Mouse (Mus musculus): ENCODE measurements around the gene Mtmr6. TPM values are rescaled to one million over a fixed set of nuclear protein-coding genes. Genes with fewer than 3 reads are reported as not detected.

Gene Mtmr6
- total and polyA plus RNA-seq, 2 experiments from 2014 or later = 21.8 to 29.0 TPM

GRCm38 (mm10) chr14:60273346-60273745, 8.3 kb downstream of the Mtmr6 start:
- H3K9ac ChIP-seq (replicated peaks; ENCODE audit: low read depth, low read length) = no peak overlapping the region
- TF ChIP-seq EP300 (IDR thresholded peaks at IDR 0.05; ENCODE audit: low read depth) (no peak), CTCF (IDR thresholded peaks at IDR 0.05; ENCODE audit: low read depth) (no peak)
- DNase-seq (ENCODE audit: low spot score) = no peak
- H3K27ac ChIP-seq (ENCODE audit: low read depth) = no peak overlapping the region
- 64% methylated on average over 6 of the region's 6 CpGs for WGBS
- no peaks in the 10 kb centered on the region for H3K9me3 ChIP-seq (replicated peaks; ENCODE audit: control insufficient read depth, low read length)
- no peaks in the 10 kb centered on the region for H3K36me3 ChIP-seq (replicated peaks; ENCODE audit: control insufficient read depth, insufficient read depth, low read length)
- ATAC-seq (ENCODE audit: insufficient read depth, low read depth) = no peak
- H3K4me2 ChIP-seq (ENCODE audit: low read depth, low read length) = no peak overlapping the region
- H3K27me3 ChIP-seq (ENCODE audit: control insufficient read depth, insufficient read depth, low read length) = no peaks in the 10 kb centered on the region
- H3K4me3 ChIP-seq (ENCODE audit: low read depth, low read length) = no peak overlapping the region
- H3K4me1 ChIP-seq (ENCODE audit: control insufficient read depth, insufficient read depth) = 0 out of 2 replicates have a peak, but pooled peaks cover 4% of the 10 kb centered on the region

- no peaks in the 10 kb centered on the region for H3K27me3 ChIP-seq (ENCODE audit: control insufficient read depth, insufficient read depth, low read length)
- no peak overlapping the region for H3K27ac ChIP-seq (ENCODE audit: low read depth)
- 90% methylated on average over 7 of the region's 7 CpGs for WGBS
- DNase-seq (ENCODE audit: low spot score) (no peak), ATAC-seq (ENCODE audit: insufficient read depth, low read depth) (no peak)
- no peak overlapping the region for H3K4me2 ChIP-seq (ENCODE audit: low read depth, low read length)
- TF ChIP-seq CTCF (IDR thresholded peaks at IDR 0.05; ENCODE audit: low read depth) (no peak), EP300 (IDR thresholded peaks at IDR 0.05; ENCODE audit: low read depth) (no peak)
- H3K36me3 ChIP-seq (replicated peaks; ENCODE audit: control insufficient read depth, insufficient read depth, low read length) = 0 out of 2 replicates have a peak, but pooled peaks cover 7% of the 10 kb centered on the region
- 0 out of 2 replicates have a peak, but pooled peaks cover 4% of the 10 kb centered on the region for H3K4me1 ChIP-seq (ENCODE audit: control insufficient read depth, insufficient read depth)
- no peak overlapping the region for H3K9ac ChIP-seq (replicated peaks; ENCODE audit: low read depth, low read length)
- H3K4me3 ChIP-seq (ENCODE audit: low read depth, low read length) = no peak overlapping the region
- H3K9me3 ChIP-seq (replicated peaks; ENCODE audit: control insufficient read depth, low read length) = no peaks in the 10 kb centered on the region
These were observed 10.6 kb downstream of the Mtmr6 start for GRCm38 (mm10) chr14:60275301-60276276.

- H3K4me2 ChIP-seq (ENCODE audit: low read depth, low read length) = no peak overlapping the region
- H3K27ac ChIP-seq (ENCODE audit: low read depth) = no peak overlapping the region
- H3K4me3 ChIP-seq (ENCODE audit: low read depth, low read length) = no peak overlapping the region
- TF ChIP-seq CTCF (IDR thresholded peaks at IDR 0.05; ENCODE audit: low read depth) (no peak), EP300 (IDR thresholded peaks at IDR 0.05; ENCODE audit: low read depth) (no peak)
- no peaks in the 10 kb centered on the region for H3K27me3 ChIP-seq (ENCODE audit: control insufficient read depth, insufficient read depth, low read length)
- no peak overlapping the region for H3K9ac ChIP-seq (replicated peaks; ENCODE audit: low read depth, low read length)
- ATAC-seq (ENCODE audit: insufficient read depth, low read depth) (no peak), DNase-seq (ENCODE audit: low spot score) (no peak)
- H3K36me3 ChIP-seq (replicated peaks; ENCODE audit: control insufficient read depth, insufficient read depth, low read length) = peaks cover 49% of the 10 kb centered on the region
- 85% methylated on average over 7 of the region's 7 CpGs for WGBS
- no peaks in the 10 kb centered on the region for H3K9me3 ChIP-seq (replicated peaks; ENCODE audit: control insufficient read depth, low read length)
- no peaks in the 10 kb centered on the region for H3K4me1 ChIP-seq (ENCODE audit: control insufficient read depth, insufficient read depth)
These were observed 21.3 kb downstream of the Mtmr6 start for GRCm38 (mm10) chr14:60286194-60286863.

- H3K27me3 ChIP-seq (ENCODE audit: control insufficient read depth, insufficient read depth, low read length) = no peaks in the 10 kb centered on the region
- 78% methylated on average over 4 of the region's 4 CpGs for WGBS
These were observed 25.3 kb downstream of the Mtmr6 start for GRCm38 (mm10) chr14:60290363-60290762.

GRCm38 (mm10) chr14:60295531-60295930, 30.5 kb downstream of the Mtmr6 start:
- Histone ChIP-seq H3K4me1 (ENCODE audit: control insufficient read depth, insufficient read depth) (no peaks in the 10 kb centered on the region), H3K27me3 (ENCODE audit: control insufficient read depth, insufficient read depth, low read length) (no peaks in the 10 kb centered on the region), H3K9ac (replicated peaks; ENCODE audit: low read depth, low read length) (no peak overlapping the region), H3K36me3 (replicated peaks; ENCODE audit: control insufficient read depth, insufficient read depth, low read length) (peaks cover 79% of the 10 kb centered on the region), H3K9me3 (replicated peaks; ENCODE audit: control insufficient read depth, low read length) (no peaks in the 10 kb centered on the region), H3K27ac (ENCODE audit: low read depth) (no peak overlapping the region), H3K4me2 (ENCODE audit: low read depth, low read length) (no peak overlapping the region), H3K4me3 (ENCODE audit: low read depth, low read length) (no peak overlapping the region)
- 93% methylated on average over 1 of the region's 1 CpGs for WGBS
- DNase-seq (ENCODE audit: low spot score) (no peak), ATAC-seq (ENCODE audit: insufficient read depth, low read depth) (no peak)
- TF ChIP-seq CTCF (IDR thresholded peaks at IDR 0.05; ENCODE audit: low read depth) (no peak), EP300 (IDR thresholded peaks at IDR 0.05; ENCODE audit: low read depth) (no peak)

More at GRCm38 (mm10) chr14:60290363-60290762, 25.3 kb downstream of the Mtmr6 start:
- TF ChIP-seq EP300 (IDR thresholded peaks at IDR 0.05; ENCODE audit: low read depth) (no peak), CTCF (IDR thresholded peaks at IDR 0.05; ENCODE audit: low read depth) (no peak)
- Histone ChIP-seq H3K4me2 (ENCODE audit: low read depth, low read length) (no peak overlapping the region), H3K4me3 (ENCODE audit: low read depth, low read length) (no peak overlapping the region), H3K36me3 (replicated peaks; ENCODE audit: control insufficient read depth, insufficient read depth, low read length) (peaks cover 67% of the 10 kb centered on the region), H3K4me1 (ENCODE audit: control insufficient read depth, insufficient read depth) (no peaks in the 10 kb centered on the region), H3K9me3 (replicated peaks; ENCODE audit: control insufficient read depth, low read length) (no peaks in the 10 kb centered on the region), H3K9ac (replicated peaks; ENCODE audit: low read depth, low read length) (no peak overlapping the region), H3K27ac (ENCODE audit: low read depth) (no peak overlapping the region)
- DNase-seq (ENCODE audit: low spot score) (no peak), ATAC-seq (ENCODE audit: insufficient read depth, low read depth) (no peak)
